Mouse (Mus musculus): Measurements from ENCODE around the gene Tex2.

Tex2 gene

DNA sequence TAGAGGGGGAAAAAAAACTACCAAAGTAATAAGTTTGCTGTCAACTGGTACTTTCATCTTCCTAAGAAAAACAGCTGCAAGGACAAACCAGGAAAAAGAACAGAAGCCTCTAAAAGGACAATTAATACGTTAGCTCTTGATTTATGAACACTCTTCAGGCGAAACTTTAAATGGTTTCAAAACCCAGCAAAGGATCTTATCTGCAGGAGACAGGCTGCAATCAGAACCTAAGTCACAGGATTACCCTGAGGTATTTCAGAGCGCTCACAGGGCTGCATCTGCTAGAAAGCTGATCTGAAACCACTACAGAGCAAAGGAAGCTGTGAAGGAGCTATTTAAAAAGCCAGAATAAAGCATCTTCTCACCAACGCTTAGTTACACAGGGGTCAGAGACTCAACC, 131.6 kb downstream of the Tex2 start:
- no peak for DNase-seq

DNA sequence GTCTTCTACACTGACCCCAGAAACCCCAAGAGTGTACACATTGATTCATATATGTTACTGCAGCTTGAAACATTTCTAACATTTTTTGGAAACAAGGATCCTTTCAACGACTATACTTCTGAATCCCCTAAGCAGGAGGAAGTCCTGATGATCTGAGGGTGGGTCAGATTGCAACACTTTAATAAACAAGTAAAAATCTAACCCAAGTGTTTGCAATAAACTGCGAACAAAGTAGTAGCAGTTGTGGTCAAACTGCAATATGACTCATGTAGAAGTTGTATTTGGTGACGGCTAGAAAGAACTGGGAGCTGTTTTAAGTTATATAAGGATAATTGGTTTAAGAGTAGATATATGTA, 132.7 kb downstream of the Tex2 start:
- no peak for DNase-seq

DNA sequence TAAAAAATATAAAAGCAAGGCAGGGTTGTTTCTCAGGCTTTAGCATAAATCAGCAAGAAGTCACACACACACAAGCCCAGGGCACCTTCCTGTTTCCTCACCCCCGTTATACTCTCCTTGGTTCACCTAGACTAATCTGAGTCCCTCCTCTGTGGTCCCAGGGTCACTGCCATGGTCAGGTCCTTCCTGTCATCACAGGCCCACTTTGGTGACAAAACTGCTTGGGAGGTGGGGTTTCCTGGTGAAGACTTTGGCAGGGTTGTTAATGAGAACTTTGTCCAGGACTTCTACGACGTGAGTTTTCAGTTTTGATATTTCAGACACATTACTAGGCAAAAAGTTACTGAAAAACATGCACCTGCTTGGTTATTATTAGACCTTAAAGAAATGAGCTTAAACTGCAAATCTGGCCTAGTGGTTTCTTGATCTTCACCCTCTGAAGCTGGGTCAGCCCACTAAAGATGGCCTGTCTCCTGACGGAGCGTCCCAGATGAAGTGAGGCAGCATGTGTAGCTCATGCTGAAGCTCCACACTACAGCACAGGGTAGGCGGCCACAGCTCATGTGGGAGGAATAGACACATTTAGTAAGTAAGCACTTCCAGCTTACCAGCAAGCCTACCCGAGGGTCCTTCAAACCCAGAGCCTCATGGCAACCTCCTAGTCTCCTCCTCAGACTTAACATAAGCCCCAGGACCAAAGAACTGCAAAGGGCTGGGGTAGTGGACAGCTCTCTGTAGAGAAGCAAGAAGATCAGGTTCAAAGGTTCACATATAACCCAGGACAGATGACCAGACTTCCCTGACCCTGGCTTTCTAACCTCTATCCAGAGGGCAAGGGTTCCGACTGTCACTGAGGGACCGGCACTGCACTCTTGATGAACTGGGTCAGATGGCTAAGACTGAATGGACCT, 133.3 kb downstream of the Tex2 start:
- DNase-seq, result no peak

DNA sequence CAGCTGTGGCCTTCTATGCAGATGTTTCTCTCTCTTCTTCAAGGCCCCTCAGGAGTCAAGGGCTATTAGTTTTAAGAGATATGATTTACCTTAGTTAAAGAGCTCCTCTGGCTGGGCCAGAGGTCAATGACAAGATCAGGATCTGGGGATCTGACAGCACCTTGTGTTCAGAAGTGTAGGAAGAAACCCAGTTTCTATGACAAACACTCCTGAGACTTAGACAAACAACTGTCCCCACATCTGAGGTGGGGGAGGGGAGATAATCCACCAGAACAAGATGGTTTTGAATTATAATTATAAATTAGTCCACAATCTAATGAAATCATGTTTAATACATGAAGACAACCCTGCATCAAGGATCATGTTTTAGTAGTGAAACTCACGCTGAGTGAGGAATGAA, 134.5 kb downstream of the Tex2 start:
- DNase-seq, result no peak

DNA sequence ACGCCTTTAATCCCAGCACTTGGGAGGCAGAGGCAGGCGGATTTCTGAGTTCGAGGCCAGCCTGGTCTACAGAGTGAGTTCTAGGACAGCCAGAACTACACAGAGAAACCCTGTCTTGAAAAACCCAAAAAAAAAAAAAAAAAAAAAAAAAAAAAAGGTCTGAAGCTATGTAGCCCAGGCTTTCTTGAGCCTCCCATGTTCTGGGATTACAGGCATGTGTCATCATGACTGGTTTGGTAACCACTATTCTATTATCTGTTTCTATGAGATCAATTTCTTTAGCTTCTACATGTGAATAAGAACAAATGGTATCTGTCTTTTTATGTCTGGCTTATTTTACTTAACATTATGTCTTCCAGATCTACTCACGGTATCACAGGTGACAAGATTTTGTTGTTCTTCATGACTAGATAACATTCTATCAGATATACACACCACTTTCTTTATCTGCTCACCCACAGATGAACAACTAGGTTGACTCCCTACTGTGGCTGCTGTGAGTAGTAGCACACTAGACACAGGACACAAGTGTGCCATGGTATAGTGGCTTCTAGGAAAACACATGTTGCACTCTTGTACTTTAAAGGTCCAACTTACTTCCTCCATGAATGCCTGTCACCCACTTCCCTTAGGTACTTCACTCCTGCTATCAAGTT, 135.6 kb downstream of the Tex2 start:
- no peak for DNase-seq

DNA sequence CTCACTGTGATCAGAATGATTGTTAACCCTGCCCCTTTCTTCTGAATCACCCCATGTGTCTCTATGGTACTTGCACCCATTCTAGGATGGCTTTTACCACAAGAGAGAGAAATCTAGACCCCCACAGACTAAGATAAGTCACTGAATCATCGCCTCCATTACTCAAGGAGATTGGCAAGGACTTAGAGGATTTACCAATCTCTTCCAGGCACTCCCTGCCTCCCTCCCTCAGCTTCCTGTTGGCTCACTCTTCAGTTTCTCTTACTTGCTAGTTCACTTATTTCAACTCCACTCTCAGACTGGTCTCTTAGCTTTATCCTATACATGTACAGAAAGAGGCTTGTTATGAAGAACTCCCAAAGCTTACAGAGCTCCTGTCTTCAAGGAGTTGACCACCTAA, 137.9 kb downstream of the Tex2 start:
- no peak for DNase-seq

DNA sequence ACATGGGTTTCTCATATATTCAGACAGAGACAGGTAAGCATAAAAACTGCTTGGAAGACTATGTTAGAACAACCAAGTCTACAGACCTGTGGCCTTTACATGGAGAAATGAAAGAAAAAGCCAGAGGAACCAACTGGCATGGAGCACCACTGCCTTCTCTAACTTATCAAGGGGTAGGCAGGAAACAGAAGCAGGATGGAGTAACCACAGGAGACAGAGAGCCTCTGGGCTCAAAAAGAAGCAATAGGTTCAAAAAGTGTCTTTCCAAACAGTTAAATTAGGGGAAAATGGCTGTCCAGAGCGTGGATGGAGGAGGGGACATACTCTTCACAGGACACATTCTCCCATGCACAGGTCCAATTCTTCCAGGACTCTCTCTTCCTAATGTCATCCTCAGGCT, 141.6 kb downstream of the Tex2 start:
- no peak for DNase-seq

DNA sequence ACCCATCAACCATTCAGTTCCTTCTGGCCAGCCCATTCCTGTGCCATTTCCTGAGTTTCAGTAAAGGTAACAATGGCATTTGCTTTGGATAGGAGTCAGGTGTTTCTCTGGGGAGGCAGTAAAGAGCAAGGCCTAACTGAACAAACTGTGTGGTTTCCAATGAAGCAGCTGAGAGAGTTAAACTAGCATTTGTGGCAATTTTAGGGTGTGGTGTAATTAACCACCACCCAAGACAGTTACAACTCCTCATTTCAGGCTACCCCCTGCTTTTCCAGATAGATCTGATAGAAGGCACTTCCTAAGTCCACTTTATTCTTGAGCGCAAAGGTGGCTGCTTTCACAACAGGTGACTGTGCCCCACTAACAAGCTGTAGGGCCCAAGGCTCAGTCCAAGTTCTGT, 144.7 kb downstream of the Tex2 start:
- DNase-seq, result no peak

DNA sequence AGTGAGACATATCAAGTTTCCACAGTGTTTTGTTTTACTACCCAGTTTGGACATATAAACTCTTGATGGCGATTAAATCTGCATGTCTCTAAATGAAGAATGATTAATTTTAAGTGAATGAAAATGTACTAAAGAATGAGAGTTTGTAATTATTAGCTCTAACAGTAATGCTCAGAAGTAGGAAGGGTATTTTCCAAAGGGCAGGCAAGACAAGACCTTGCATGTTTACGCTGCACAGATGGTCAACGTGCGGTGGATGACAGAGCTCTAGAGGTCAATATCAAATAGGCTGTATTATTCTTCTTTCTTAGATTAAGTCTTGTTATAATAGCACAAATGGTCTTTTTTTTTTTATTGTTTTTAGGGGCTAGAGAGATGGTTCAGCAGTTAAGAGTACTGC, 147.3 kb downstream of the Tex2 start:
- no peak for DNase-seq

DNA sequence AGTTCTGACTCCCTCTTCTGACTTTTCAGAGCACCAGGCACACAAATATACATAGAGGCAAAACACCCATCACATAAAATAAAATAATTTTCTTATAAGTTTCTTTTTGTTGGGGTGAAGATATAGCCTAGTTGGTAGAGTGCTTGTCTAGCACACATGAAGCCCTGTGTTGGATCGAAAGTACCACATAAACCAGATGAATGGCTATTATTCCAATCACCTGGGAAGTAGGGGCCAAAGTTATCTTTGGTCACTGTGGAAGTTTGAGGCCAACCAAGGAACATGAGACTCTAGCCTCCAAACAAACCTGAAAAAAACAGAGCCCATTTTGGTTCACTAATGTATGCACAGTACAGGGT, 147.7 kb downstream of the Tex2 start:
- DNase-seq, result no peak

DNA sequence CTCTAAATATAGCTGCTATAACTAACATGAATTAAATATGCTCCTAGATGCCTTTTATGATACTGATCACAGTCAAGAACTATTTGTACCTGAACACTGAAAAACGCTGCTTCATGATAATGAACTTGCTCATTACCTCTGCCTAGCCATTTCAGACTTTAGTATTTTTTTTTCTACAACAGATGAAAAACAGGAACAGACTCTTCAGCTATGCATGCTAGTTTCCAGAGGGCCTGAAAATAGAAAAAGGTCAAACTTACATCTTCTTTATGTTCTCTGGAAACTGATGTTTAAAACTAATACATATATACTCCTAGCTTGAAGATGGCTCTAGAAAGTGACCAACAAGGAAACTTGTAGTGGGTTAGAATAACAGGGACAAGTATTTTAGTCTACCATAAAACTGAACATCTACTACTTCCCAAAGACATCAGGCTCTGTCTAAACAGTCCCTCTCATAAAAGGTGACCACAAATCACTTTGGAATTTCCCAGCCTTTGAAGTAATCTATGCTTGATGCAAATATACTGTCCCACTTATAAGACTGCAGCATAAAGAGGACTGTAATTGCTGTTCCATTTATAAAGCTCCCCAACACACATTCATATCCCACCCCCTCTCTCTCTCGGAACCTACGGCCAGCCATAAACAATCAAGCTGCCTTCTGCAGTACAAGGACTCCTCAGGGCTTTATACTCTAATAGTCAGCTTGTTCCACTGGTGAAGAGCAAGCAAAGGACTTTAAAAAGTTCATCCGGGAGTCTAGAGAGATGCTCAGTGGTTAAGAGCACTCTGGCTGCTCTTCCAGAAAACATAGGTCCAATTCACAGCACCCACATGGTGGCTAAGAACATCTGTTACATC, 148.3 kb downstream of the Tex2 start:
- DNase-seq, result no peak

DNA sequence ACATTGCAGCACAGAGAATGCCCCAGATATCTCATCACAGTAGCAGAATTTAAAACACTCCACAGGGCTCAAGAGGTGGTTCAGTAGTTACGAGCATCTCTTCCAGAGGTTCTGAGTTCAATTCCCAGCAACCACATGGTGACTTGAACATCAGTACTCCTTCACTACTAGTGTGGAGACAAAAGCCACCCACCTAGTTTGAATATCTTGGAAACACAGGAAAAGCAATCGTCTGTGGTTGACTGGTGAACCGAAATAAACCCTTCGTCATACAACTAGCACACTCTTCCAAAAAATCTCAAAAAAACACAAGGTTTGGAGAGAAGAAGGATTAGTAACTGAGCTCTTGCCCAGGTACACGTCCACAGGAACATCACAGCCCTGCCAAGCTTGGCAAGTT, 149.4 kb downstream of the Tex2 start:
- DNase-seq, result no peak

DNA sequence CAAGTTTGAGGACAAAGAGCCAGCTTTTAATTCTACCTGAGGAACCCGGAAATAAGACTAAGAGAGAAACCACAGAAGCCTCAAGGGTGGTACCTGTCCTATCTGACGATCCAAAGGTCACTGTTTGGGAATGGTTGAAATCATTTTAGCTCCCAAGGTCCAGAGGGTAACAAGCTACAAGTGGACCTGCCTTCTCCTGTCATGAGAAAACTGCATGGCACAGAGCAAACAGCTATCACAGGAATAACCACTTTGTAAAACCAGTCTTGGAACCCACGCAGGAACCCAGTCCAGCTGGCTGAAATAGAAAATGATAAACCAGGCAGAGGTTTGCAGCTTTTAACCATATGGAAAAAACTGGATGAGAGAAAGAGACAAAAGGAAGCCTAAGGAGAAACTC, 150.9 kb downstream of the Tex2 start:
- no peak for DNase-seq

DNA sequence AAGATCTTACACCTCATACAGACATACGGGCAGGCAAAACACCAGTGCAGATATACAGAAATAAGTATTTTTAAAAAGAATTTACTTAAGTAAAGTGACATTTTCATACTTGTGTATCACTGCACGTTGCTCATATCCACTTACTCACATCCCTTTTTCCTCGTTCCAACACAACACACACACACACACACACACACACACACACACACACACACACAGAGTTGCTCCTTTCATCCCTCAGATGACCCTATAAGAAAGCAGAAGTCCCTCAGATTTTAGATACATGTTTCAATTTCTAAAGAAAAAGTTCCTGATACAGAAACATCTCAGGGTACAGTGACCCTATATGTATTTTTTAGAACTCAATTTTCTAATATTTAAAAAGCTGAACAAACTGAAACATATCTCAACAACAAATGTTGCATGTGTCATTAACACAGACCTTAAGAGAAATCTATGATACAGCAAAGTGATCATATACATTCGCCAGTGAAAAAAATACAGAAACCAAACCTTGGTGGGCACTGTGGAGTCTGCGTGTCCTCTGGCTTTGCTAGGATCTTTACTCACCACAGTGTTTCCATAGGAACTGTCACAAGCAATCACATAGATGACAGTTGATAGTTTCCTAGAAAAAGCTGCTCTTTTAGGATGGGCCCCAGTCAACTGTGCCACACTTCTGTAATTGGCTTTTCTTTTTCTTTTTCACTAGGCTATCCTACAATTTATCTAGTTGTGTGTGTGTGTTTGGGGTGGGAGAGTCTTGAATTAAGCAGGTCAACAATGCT, 151.9 kb downstream of the Tex2 start:
- DNase-seq, result no peak

DNA sequence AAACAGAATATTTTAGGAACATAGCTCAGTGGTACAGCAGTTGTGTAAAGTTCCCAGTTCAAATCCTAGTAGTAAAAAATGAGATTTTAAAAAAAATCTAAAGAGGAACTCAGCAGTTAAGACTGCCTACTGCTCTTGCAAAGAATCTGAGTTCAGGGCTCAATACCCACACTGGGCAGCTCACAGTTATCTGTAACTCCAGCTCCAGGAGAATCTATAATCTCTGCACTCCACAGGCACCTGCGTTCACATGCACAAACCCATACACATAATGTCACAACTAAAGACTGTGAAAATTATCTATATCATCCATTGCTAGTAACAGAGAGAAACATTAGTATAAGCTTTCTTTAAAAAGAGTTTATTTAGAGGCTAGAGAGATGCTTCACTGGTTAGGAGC, 152.6 kb downstream of the Tex2 start:
- no peak for DNase-seq

DNA sequence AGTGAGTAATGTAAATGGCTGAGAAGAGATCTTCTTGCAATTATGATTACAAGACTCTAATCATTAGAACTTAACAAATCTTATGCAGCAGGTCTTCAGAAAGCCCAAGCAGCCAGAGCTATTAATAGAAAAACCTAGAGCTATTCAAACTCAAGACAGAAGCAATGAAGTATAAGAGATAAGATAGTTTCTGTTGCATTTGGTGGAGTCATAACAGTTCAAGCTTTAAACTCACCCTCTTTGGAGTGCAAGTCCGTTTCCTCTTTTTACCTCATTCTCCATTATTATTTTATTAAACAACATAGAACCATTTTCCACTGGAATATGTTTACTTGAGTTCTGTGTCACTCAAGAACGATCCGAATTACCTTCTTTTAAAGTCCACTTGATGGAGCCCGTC, 154.7 kb downstream of the Tex2 start:
- DNase-seq, result no peak
